23 mouse cellular contexts compared by ENCODE assay signal in genomic region chr6:89071766-89072165, GRCm38 (mm10).
DNase-seq lines count a peak whose midpoint lies in the region; ATAC-seq and TF ChIP-seq lines count a peak whose summit lies in the region.
"Had no signal": no experiment of that assay in that cellular context is flagged by ENCODE, and none has a peak within 500 bp of the region (broad histone marks: within the 10 kb centered on the region; RNA-seq: fewer than 3 reads in every experiment).

No protein-coding gene starts in this region.

- H3K27ac ChIP-seq in embryonic facial prominence, embryonic 14.5 days (replicated peaks; ENCODE audit: low read depth, low read length): no peak overlapping the region
- no peak overlapping the region for H3K27ac ChIP-seq in embryonic facial prominence, embryonic 10.5 days (replicated peaks)
- H3K27ac ChIP-seq in kidney, embryonic 15.5 days: no peak overlapping the region
- peak overlapping the region; percentile 61; the same call in 1 of the 2 replicates for H3K27ac ChIP-seq in midbrain, embryonic 12.5 days (replicated peaks)
- H3K27ac ChIP-seq in midbrain, postnatal 0 days (ENCODE audit: low read depth, low read length): no peak overlapping the region
- H3K27ac ChIP-seq: forebrain, embryonic 12.5 days; gastrocnemius, adult 2 months; heart, embryonic 15.5 days; left cerebral cortex, adult 2 months; liver, embryonic 13.5 days; neural tube, embryonic 13.5 days had no signal

- H3K4me3 ChIP-seq in embryonic facial prominence, embryonic 14.5 days (ENCODE audit: low read depth, low read length): no peak overlapping the region
- H3K4me3 ChIP-seq in embryonic facial prominence, embryonic 10.5 days: no peak overlapping the region
- H3K4me3 ChIP-seq in kidney, embryonic 15.5 days (replicated peaks): no peak overlapping the region
- H3K4me3 ChIP-seq in midbrain, embryonic 12.5 days: no peak overlapping the region
- H3K4me3 ChIP-seq in midbrain, postnatal 0 days (ENCODE audit: low read depth, low read length): no peak overlapping the region
- H3K4me3 ChIP-seq: forebrain, embryonic 12.5 days; gastrocnemius, adult 2 months; heart, embryonic 15.5 days; left cerebral cortex, adult 2 months; liver, embryonic 13.5 days; myocyte; neural tube, embryonic 13.5 days had no signal

- no peak for TF ChIP-seq CTCF in midbrain, postnatal 0 days (IDR thresholded peaks at IDR 0.05)

- H3K4me1 ChIP-seq in embryonic facial prominence, embryonic 14.5 days (ENCODE audit: control insufficient read depth, insufficient read depth, low read length): no peaks in the 10 kb centered on the region
- H3K4me1 ChIP-seq in embryonic facial prominence, embryonic 10.5 days: peaks cover 12% of the 10 kb centered on the region
- peaks cover 10% of the 10 kb centered on the region; the same call in 1 of the 2 replicates for H3K4me1 ChIP-seq in kidney, embryonic 15.5 days
- H3K4me1 ChIP-seq in midbrain, embryonic 12.5 days: peaks cover 20% of the 10 kb centered on the region
- H3K4me1 ChIP-seq in midbrain, postnatal 0 days (ENCODE audit: insufficient read depth, low read length): no peaks in the 10 kb centered on the region; the same call in 1 of the 2 replicates
- H3K4me1 ChIP-seq: heart, embryonic 15.5 days; liver, embryonic 13.5 days had no signal

- H3K9ac ChIP-seq in embryonic facial prominence, embryonic 14.5 days (ENCODE audit: low read depth, low read length): no peak overlapping the region
- no peak overlapping the region for H3K9ac ChIP-seq in kidney, embryonic 15.5 days
- no peak overlapping the region for H3K9ac ChIP-seq in midbrain, embryonic 12.5 days (replicated peaks)
- no peak overlapping the region for H3K9ac ChIP-seq in midbrain, postnatal 0 days (replicated peaks; ENCODE audit: low read length, poor library complexity, severe bottlenecking)
- H3K9ac ChIP-seq: forebrain, embryonic 12.5 days; heart, embryonic 15.5 days; liver, embryonic 13.5 days; neural tube, embryonic 13.5 days had no signal

- peak; percentile 10 for DNase-seq in embryonic facial prominence, embryonic 14.5 days (ENCODE audit: low spot score)
- DNase-seq in embryonic facial prominence, embryonic 10.5 days (ENCODE audit: low spot score): no peak
- DNase-seq in kidney, postnatal 10 days: no peak
- no peak for DNase-seq in midbrain, postnatal 0 days (ENCODE audit: low spot score)
- DNase-seq in left cerebral cortex, adult 18-20 months (ENCODE audit: low spot score in 2 of 2): no peak
- no peak for DNase-seq in gastrocnemius, postnatal 4 days (ENCODE audit: low spot score in 2 of 2)
- DNase-seq: adrenal gland, postnatal 14 days; cerebellum, adult 2 months; cerebellum, postnatal 25 days; gastrocnemius, adult 2 months; heart, postnatal 36 days; kidney, adult 18-20 months; layer of hippocampus, adult 9-11 months; liver, embryonic 13.5 days; lung, adult 2 months had no signal

- H3K9me3 ChIP-seq in embryonic facial prominence, embryonic 14.5 days (ENCODE audit: control insufficient read depth, low read length): no peaks in the 10 kb centered on the region
- H3K9me3 ChIP-seq in embryonic facial prominence, embryonic 10.5 days: no peaks in the 10 kb centered on the region
- peaks cover 2% of the 10 kb centered on the region; the same call in 1 of the 2 replicates for H3K9me3 ChIP-seq in kidney, embryonic 15.5 days (replicated peaks)
- no peaks in the 10 kb centered on the region for H3K9me3 ChIP-seq in midbrain, embryonic 12.5 days
- H3K9me3 ChIP-seq in midbrain, postnatal 0 days (ENCODE audit: low read length): no peaks in the 10 kb centered on the region
- H3K9me3 ChIP-seq: forebrain, embryonic 12.5 days; heart, embryonic 15.5 days; liver, embryonic 13.5 days had no signal

- no peak overlapping the region for H3K4me2 ChIP-seq in embryonic facial prominence, embryonic 14.5 days (ENCODE audit: low read depth, low read length)
- H3K4me2 ChIP-seq in kidney, embryonic 15.5 days: no peak overlapping the region
- no peak overlapping the region for H3K4me2 ChIP-seq in midbrain, embryonic 12.5 days (replicated peaks)
- no peak overlapping the region for H3K4me2 ChIP-seq in midbrain, postnatal 0 days (ENCODE audit: low read depth, low read length, poor library complexity, severe bottlenecking)
- H3K4me2 ChIP-seq: forebrain, embryonic 12.5 days; heart, embryonic 15.5 days; liver, embryonic 13.5 days; neural tube, embryonic 13.5 days had no signal

- ATAC-seq in embryonic facial prominence, embryonic 14.5 days (ENCODE audit: low read depth): no peak; the same call in 1 of the 2 replicates
- ATAC-seq in kidney, embryonic 15.5 days (replicated peaks; ENCODE audit: low FRiP score): peak; percentile 69
- ATAC-seq in midbrain, embryonic 12.5 days (ENCODE audit: low FRiP score, low read depth): peak; percentile 55; the same call in 1 of the 2 replicates
- no peak for ATAC-seq in midbrain, postnatal 0 days (ENCODE audit: low FRiP score)
- ATAC-seq: CD4-positive, CD25-positive, alpha-beta regulatory T cell, adult 4 months had no signal

- H3K36me3 ChIP-seq in embryonic facial prominence, embryonic 14.5 days (ENCODE audit: control insufficient read depth, insufficient read depth, low read length): no peaks in the 10 kb centered on the region
- H3K36me3 ChIP-seq in embryonic facial prominence, embryonic 10.5 days (replicated peaks): no peaks in the 10 kb centered on the region
- H3K36me3 ChIP-seq in kidney, embryonic 15.5 days: no peaks in the 10 kb centered on the region
- no peaks in the 10 kb centered on the region for H3K36me3 ChIP-seq in midbrain, embryonic 12.5 days
- no peaks in the 10 kb centered on the region for H3K36me3 ChIP-seq in midbrain, postnatal 0 days (ENCODE audit: insufficient read depth, low read length)
- H3K36me3 ChIP-seq: forebrain, embryonic 12.5 days; heart, embryonic 15.5 days; liver, embryonic 13.5 days; neural tube, embryonic 13.5 days had no signal

- no peaks in the 10 kb centered on the region for H3K27me3 ChIP-seq in embryonic facial prominence, embryonic 14.5 days (replicated peaks; ENCODE audit: control insufficient read depth, insufficient read depth, low read length)
- 0 out of 2 replicates have a peak, but pooled peaks cover 5% of the 10 kb centered on the region for H3K27me3 ChIP-seq in embryonic facial prominence, embryonic 10.5 days (replicated peaks; ENCODE audit: low read depth, poor library complexity, severe bottlenecking)
- no peaks in the 10 kb centered on the region for H3K27me3 ChIP-seq in kidney, embryonic 15.5 days
- no peaks in the 10 kb centered on the region for H3K27me3 ChIP-seq in midbrain, embryonic 12.5 days
- H3K27me3 ChIP-seq in midbrain, postnatal 0 days (ENCODE audit: insufficient read depth, low read length): no peaks in the 10 kb centered on the region
- H3K27me3 ChIP-seq: forebrain, embryonic 12.5 days; heart, embryonic 15.5 days; liver, embryonic 13.5 days; neural tube, embryonic 13.5 days had no signal

- WGBS in embryonic facial prominence, embryonic 14.5 days: 44% methylated on average over 2 of the region's 2 CpGs
- 12% methylated on average over 2 of the region's 2 CpGs for WGBS in embryonic facial prominence, embryonic 10.5 days
- 21% methylated on average over 2 of the region's 2 CpGs for WGBS in kidney, embryonic 15.5 days
- 5% methylated on average over 2 of the region's 2 CpGs for WGBS in midbrain, embryonic 12.5 days
- WGBS in midbrain, postnatal 0 days: 14% methylated on average over 2 of the region's 2 CpGs

Comparison
In these comparisons a context has a peak if more than half of its experiments do, and no peak if none do; other contexts are left out.
1. ATAC-seq: peak in kidney, embryonic 15.5 days (single experiment) and midbrain, embryonic 12.5 days (single experiment); none in embryonic facial prominence, embryonic 14.5 days (single experiment) and midbrain, postnatal 0 days (single experiment).